Mouse (Mus musculus) stomach, embryonic 15.5 days (tissue): ENCODE results near the gene Nhsl2. TPM values are rescaled to one million over a fixed set of nuclear protein-coding genes. Genes with fewer than 3 reads are reported as not detected.

ENCODE experiments used
- ATAC-seq: fragments of 200-750 bp; cut with Nextera tagmentation; 2 replicates; pipeline ENCODE4 v1.8.0; 2017; ENCODE audit warnings: low read depth, moderate number of reproducible peaks, moderate TSS enrichment; ENCODE audit not compliant: insufficient read depth, low FRiP score
- H3K27ac ChIP-seq: fragments of 300-500 bp; sonication (generic); 2 replicates; pipeline ENCODE4 v1.5.1; 2015; ENCODE audit warnings: mild to moderate bottlenecking, inconsistent platforms
- H3K27me3 ChIP-seq: fragments of 300-500 bp; sonication (generic); replicated peaks from 2 replicates; pipeline ENCODE4 v1.6.1; 2015; ENCODE audit warnings: inconsistent platforms
- H3K36me3 ChIP-seq: fragments of 300-500 bp; sonication (generic); 2 replicates; pipeline ENCODE4 v1.6.1; 2015; ENCODE audit warnings: inconsistent platforms
- H3K4me1 ChIP-seq: fragments of 300-500 bp; sonication (generic); 2 replicates; pipeline ENCODE4 v1.6.1; 2015; ENCODE audit warnings: inconsistent platforms
- H3K4me2 ChIP-seq: fragments of 300-500 bp; sonication (generic); 2 replicates; pipeline ENCODE4 v1.6.1; 2015; ENCODE audit warnings: mild to moderate bottlenecking, inconsistent platforms
- H3K4me3 ChIP-seq: fragments of 300-500 bp; sonication (generic); replicated peaks from 2 replicates; pipeline ENCODE4 v1.5.1; 2015; ENCODE audit warnings: inconsistent platforms
- H3K9ac ChIP-seq: fragments of 300-500 bp; sonication (generic); 2 replicates; pipeline ENCODE4 v1.6.1; 2015; ENCODE audit warnings: inconsistent platforms
- H3K9me3 ChIP-seq: fragments of 300-500 bp; sonication (generic); 2 replicates; pipeline ENCODE4 v1.6.1; 2016; ENCODE audit warnings: inconsistent platforms
- WGBS: fragments of 180-500 bp; shearing (Covaris S2); methylation state at CpG from one replicate; pipeline ENCODE4 v1.1.7; 2015; 5-methylcytosine and 5-hydroxymethylcytosine counted together
- microRNA-seq: library from miRNA; unstranded; fragments of <30 nt; microRNA quantifications from one replicate; pipeline ENCODE4, GENCODE M21; 2016
- polyA plus RNA-seq: library from polyadenylated mRNA; unstranded; fragments of >200 nt; fragmentation: Nextera tagmentation; extraction: Ambion mirVana; gene quantifications from 2 replicates; pipeline ENCODE4 v1.2.1, GENCODE M21; 2015

Nhsl2 gene
- polyA plus RNA-seq, 1 experiment from 2014 or later: 10.5 TPM

DNA sequence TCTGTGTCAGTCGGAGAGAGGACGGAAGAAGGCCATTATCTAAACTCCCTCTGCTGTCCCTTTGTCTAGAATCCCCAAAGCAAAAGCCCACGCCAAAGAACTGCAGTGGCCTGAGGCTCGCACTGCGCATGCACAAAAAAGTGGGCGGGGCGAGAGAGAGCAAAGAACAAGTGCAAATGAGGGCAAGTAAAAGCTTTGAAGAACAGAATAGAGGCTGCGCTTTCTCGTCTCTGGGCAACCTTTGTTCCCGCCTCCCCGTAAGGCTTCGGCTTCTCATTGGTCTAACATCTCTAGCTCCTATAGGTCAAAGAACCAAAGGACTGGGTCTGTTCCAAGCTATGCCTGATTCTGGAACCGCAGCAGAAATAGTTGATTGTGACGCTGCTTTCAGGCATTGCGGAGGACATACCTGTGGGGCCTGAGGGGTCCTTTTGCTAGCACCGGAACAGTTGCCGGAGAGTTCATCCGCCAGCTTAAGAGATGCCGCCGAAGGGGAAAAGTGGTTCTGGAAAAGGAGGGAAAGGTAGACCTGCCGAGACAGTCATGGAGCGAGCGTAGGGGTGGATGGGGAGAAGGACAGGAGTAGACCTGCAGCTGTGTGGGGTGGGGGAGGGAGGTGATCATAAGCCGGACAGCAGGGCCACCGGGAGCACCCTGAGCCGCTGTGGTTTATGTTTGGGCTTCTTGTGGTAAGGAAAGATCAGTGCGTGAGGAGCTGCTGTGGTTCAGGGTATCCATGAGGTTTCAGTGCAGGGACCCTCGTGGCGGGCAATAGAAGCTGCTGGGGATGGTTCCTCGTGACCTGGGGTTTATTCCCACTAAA, 270.1 kb downstream of the Nhsl2 start, which contains the start of gene Pin4:
Gene Pin4 (plus strand): TSS at position 406 of the 823 bp plus-strand sequence.
- 0 out of 2 replicates have a peak within 1 kb of the TSS, but pooled peaks have one; percentile 11 for H3K27ac ChIP-seq
- 13% methylated on average over 30 of the region's 30 CpGs for WGBS
- H3K27me3 ChIP-seq: no peaks in the 10 kb centered on the region

DNA sequence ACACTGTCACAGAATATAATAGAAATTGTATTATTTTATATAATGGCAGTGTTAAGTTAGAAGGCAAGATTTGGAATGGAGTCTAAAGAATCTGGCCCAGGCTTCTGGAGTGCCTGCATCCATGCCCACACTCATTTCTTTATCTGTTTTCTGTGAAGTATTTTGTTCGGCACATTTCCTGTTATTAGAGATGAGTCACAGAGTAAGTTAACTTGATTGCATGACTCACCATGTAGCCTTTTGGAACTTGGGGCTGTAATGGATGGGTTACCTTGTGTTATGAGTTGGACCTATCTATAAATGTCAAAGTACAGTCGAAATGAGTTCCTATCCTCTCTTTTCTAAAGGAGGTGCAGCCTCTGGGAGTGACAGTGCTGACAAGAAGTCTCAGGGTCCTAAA, 272.1 kb downstream of the Nhsl2 start:
- 69% methylated on average over 2 of the region's 2 CpGs for WGBS
- ATAC-seq: no peak
- H3K36me3 ChIP-seq: no peaks in the 10 kb centered on the region

More for the DNA sequence above, 270.1 kb downstream of the Nhsl2 start, which contains the start of gene Pin4:
- no peaks in the 10 kb centered on the region for H3K4me1 ChIP-seq
- H3K4me2 ChIP-seq: peak within 1 kb of the TSS; percentile 53
- ATAC-seq: peak; percentile 99
- H3K9me3 ChIP-seq: no peaks in the 10 kb centered on the region
- H3K36me3 ChIP-seq: no peaks in the 10 kb centered on the region
- H3K9ac ChIP-seq: peak within 1 kb of the TSS; percentile 20; the same call in 1 of the 2 replicates
- H3K4me3 ChIP-seq: peak within 1 kb of the TSS; percentile 63

DNA sequence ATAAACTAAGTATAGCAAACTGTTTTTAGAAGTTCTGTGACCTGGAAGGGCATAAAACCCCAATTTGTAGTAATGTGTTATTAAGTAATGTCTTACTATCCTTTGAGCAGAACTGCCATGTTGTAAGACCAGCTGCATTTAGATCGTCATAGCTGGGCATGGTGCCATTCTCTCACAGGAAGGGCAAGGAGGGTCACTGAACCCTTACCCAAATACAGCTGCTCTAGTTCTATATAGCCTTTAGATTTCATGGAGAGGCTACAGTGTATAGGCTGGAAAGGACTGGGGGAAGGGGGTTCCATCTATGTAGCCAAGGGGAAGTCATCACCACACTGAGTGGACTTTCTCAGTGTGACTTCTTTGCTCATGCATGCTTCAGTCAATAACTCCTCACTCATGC, 292.0 kb downstream of the Nhsl2 start:
- no peak overlapping the region for H3K9ac ChIP-seq
- ATAC-seq: no peak
- no peaks in the 10 kb centered on the region for H3K27me3 ChIP-seq
- H3K4me3 ChIP-seq: no peak overlapping the region
- H3K36me3 ChIP-seq: no peaks in the 10 kb centered on the region
- H3K27ac ChIP-seq: no peak overlapping the region
- H3K4me2 ChIP-seq: no peak overlapping the region
- 50% methylated on average over 1 of the region's 1 CpGs for WGBS
- no peaks in the 10 kb centered on the region for H3K4me1 ChIP-seq
- H3K9me3 ChIP-seq: no peaks in the 10 kb centered on the region

More for the DNA sequence above, 272.1 kb downstream of the Nhsl2 start:
- H3K27me3 ChIP-seq: no peaks in the 10 kb centered on the region
- H3K27ac ChIP-seq: no peak overlapping the region
- H3K9ac ChIP-seq: no peak overlapping the region
- no peak overlapping the region for H3K4me2 ChIP-seq
- H3K4me1 ChIP-seq: no peaks in the 10 kb centered on the region
- no peaks in the 10 kb centered on the region for H3K9me3 ChIP-seq
- no peak overlapping the region for H3K4me3 ChIP-seq

Small RNA genes lying within 50 kb of the gene (microRNA-seq; reads per million reads assigned to microRNA genes)
- gene Gm27843: not detected

Other genes starting within 250 kb of the Nhsl2 start
- gene Ogt, start 209.3 kb upstream of the Nhsl2 start, polyA plus RNA-seq: 132 and 136 TPM in 2 replicates
- gene Cxcr3, start 115.1 kb upstream of the Nhsl2 start, polyA plus RNA-seq: 0.44 and 0.46 TPM in 2 replicates
- 0.19 and 0.35 TPM in 2 replicates for gene Gm4779, start 55.0 kb upstream of the Nhsl2 start, polyA plus RNA-seq
- gene 8030474K03Rik, start 54.7 kb upstream of the Nhsl2 start, polyA plus RNA-seq: 0.24 TPM in 1 of 2 replicates, not detected in the other
- 2.4 and 2.5 TPM in 2 replicates for gene Rtl5, start 221.9 kb downstream of the Nhsl2 start, polyA plus RNA-seq